Mouse (Mus musculus): Measurements from ENCODE around the gene Lin7a.

- TF ChIP-seq TAL1 (IDR thresholded peaks at IDR 0.05; ENCODE audit: low read length) (no peak), GATA1 (IDR thresholded peaks at IDR 0.05; ENCODE audit: low read length) (no peak)
Observed at GRCm38 (mm10) chr10:107260428-107260827, 11.1 kb upstream of the Lin7a start.

All from erythroblast, embryonic 14.5 days (primary cell).